Mouse (Mus musculus) bone marrow, adult 2 months (tissue): Measurements from ENCODE around the gene Zfp64.

Source experiments
- CTCF ChIP-seq: fragments of 200-500 bp; IDR thresholded peaks from 2 replicates; pipeline ENCODE4 v1.5.1; 2011; ENCODE audit warnings: low read length, control low read depth; ENCODE audit not compliant: control insufficient read depth, insufficient read depth
- POLR2A ChIP-seq: fragments of 200-500 bp; IDR thresholded peaks from 2 replicates; pipeline ENCODE4 v1.6.1; 2011; ENCODE audit warnings: low read depth, mild to moderate bottlenecking, control low read depth, low read length, borderline replicate concordance; ENCODE audit not compliant: control insufficient read depth

GRCm38 (mm10) chr2:168864905-168865304 lies 90.5 kb downstream of the Zfp64 start:
- TF ChIP-seq POLR2A (no peak), CTCF (no peak)
